Mouse (Mus musculus): ENCODE data around the gene Gm45234. TPM values are rescaled to one million over a fixed set of nuclear protein-coding genes. Genes with fewer than 3 reads are reported as not detected.

The Gm45234 gene
- polyA plus RNA-seq, 1 experiment from 2014 or later = not detected

GRCm38 (mm10) chr6:124734417-124734816 is 21.4 kb downstream of the Gm45234 start:
- Histone ChIP-seq H3K27me3 (no peaks in the 10 kb centered on the region), H3K4me1 (peaks cover 16% of the 10 kb centered on the region), H3K9me3 (no peaks in the 10 kb centered on the region), H3K4me2 (replicated peaks) (no peak overlapping the region), H3K36me3 (peaks cover 8% of the 10 kb centered on the region; the same call in 1 of the 2 replicates), H3K4me3 (no peak overlapping the region), H3K9ac (no peak overlapping the region), H3K27ac (no peak overlapping the region)
- 88% methylated on average over 3 of the region's 3 CpGs for WGBS
- ATAC-seq (ENCODE audit: low FRiP score, low read depth) = no peak

GRCm38 (mm10) chr6:124732476-124733370 is 23.1 kb downstream of the Gm45234 start:
- no peak for ATAC-seq (ENCODE audit: low FRiP score, low read depth)
- H3K4me3 ChIP-seq = no peak overlapping the region
- H3K4me2 ChIP-seq (replicated peaks) = no peak overlapping the region
- no peaks in the 10 kb centered on the region for H3K9me3 ChIP-seq
- H3K4me1 ChIP-seq = peaks cover 6% of the 10 kb centered on the region
- peak overlapping the region; percentile 5; the same call in 1 of the 2 replicates for H3K9ac ChIP-seq
- 55% methylated on average over 19 of the region's 19 CpGs for WGBS
- H3K27ac ChIP-seq = no peak overlapping the region
- no peaks in the 10 kb centered on the region for H3K36me3 ChIP-seq
- H3K27me3 ChIP-seq = no peaks in the 10 kb centered on the region

- Histone ChIP-seq H3K27me3 (no peaks in the 10 kb centered on the region), H3K4me2 (replicated peaks) (no peak overlapping the region), H3K9me3 (no peaks in the 10 kb centered on the region), H3K4me3 (no peak overlapping the region), H3K4me1 (peaks cover 6% of the 10 kb centered on the region), H3K27ac (no peak overlapping the region), H3K36me3 (no peaks in the 10 kb centered on the region), H3K9ac (no peak overlapping the region)
- 80% methylated on average over 7 of the region's 7 CpGs for WGBS
- no peak for ATAC-seq (ENCODE audit: low FRiP score, low read depth)
Observed at GRCm38 (mm10) chr6:124731038-124731437, 24.8 kb downstream of the Gm45234 start.

GRCm38 (mm10) chr6:124729850-124730705 is 25.7 kb downstream of the Gm45234 start:
- peaks cover 6% of the 10 kb centered on the region for H3K4me1 ChIP-seq
- H3K27ac ChIP-seq = no peak overlapping the region
- H3K4me2 ChIP-seq (replicated peaks) = no peak overlapping the region
- 81% methylated on average over 8 of the region's 8 CpGs for WGBS
- no peaks in the 10 kb centered on the region for H3K36me3 ChIP-seq
- no peaks in the 10 kb centered on the region for H3K9me3 ChIP-seq
- H3K27me3 ChIP-seq = no peaks in the 10 kb centered on the region
- H3K9ac ChIP-seq = no peak overlapping the region
- ATAC-seq (ENCODE audit: low FRiP score, low read depth) = no peak
- H3K4me3 ChIP-seq = no peak overlapping the region

DNA sequence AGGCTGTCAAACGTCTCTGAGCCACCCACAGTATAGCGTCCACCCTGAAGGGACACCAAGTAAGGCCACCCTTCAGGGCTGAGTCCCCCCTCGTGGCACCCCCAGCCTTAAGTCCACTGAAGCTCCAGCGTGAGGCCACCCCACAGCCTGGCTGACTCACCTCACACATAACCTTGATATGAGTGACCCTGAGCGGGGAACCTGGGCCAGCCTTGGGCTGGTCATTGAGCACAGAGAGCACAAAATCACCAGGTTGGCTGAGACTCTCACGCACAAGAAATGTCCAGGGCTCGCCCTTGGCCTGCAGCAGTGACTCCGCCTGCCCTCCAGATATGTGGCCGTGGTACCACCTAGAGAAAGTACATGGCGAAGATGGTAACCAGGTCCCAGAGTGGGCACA is 27.2 kb downstream of the Gm45234 start:
- Histone ChIP-seq H3K4me1 (peaks cover 6% of the 10 kb centered on the region), H3K36me3 (no peaks in the 10 kb centered on the region), H3K4me2 (replicated peaks) (no peak overlapping the region), H3K9me3 (no peaks in the 10 kb centered on the region), H3K27ac (no peak overlapping the region), H3K9ac (no peak overlapping the region), H3K27me3 (no peaks in the 10 kb centered on the region), H3K4me3 (no peak overlapping the region)
- 84% methylated on average over 10 of the region's 10 CpGs for WGBS
- no peak for ATAC-seq (ENCODE audit: low FRiP score, low read depth)

- H3K9me3 ChIP-seq = no peaks in the 10 kb centered on the region
- WGBS = 87% methylated on average over 10 of the region's 10 CpGs
- no peak overlapping the region for H3K4me2 ChIP-seq (replicated peaks)
Observed at GRCm38 (mm10) chr6:124724472-124724871, 31.3 kb downstream of the Gm45234 start.

GRCm38 (mm10) chr6:124723541-124723940 is 32.3 kb downstream of the Gm45234 start:
- ATAC-seq (ENCODE audit: low FRiP score, low read depth) = no peak
- no peak overlapping the region for H3K27ac ChIP-seq
- no peaks in the 10 kb centered on the region for H3K4me1 ChIP-seq
- no peaks in the 10 kb centered on the region for H3K36me3 ChIP-seq
- H3K4me2 ChIP-seq (replicated peaks) = no peak overlapping the region
- no peaks in the 10 kb centered on the region for H3K27me3 ChIP-seq
- no peak overlapping the region for H3K9ac ChIP-seq
- H3K9me3 ChIP-seq = no peaks in the 10 kb centered on the region
- 73% methylated on average over 8 of the region's 8 CpGs for WGBS
- H3K4me3 ChIP-seq = no peak overlapping the region

More at GRCm38 (mm10) chr6:124724472-124724871, 31.3 kb downstream of the Gm45234 start:
- H3K9ac ChIP-seq = no peak overlapping the region
- no peaks in the 10 kb centered on the region for H3K36me3 ChIP-seq
- ATAC-seq (ENCODE audit: low FRiP score, low read depth) = no peak
- no peaks in the 10 kb centered on the region for H3K27me3 ChIP-seq
- H3K4me1 ChIP-seq = no peaks in the 10 kb centered on the region
- no peak overlapping the region for H3K4me3 ChIP-seq
- no peak overlapping the region for H3K27ac ChIP-seq

GRCm38 (mm10) chr6:124722876-124723473 is 32.8 kb downstream of the Gm45234 start:
- H3K9me3 ChIP-seq = no peaks in the 10 kb centered on the region
- WGBS = 86% methylated on average over 6 of the region's 6 CpGs

GRCm38 (mm10) chr6:124720904-124721303 is 34.9 kb downstream of the Gm45234 start:
- Histone ChIP-seq H3K9me3 (no peaks in the 10 kb centered on the region), H3K36me3 (peaks cover 21% of the 10 kb centered on the region), H3K9ac (no peak overlapping the region), H3K4me1 (no peaks in the 10 kb centered on the region), H3K27ac (no peak overlapping the region), H3K4me2 (replicated peaks) (no peak overlapping the region), H3K4me3 (no peak overlapping the region), H3K27me3 (no peaks in the 10 kb centered on the region)
- ATAC-seq (ENCODE audit: low FRiP score, low read depth) = no peak
- 79% methylated on average over 11 of the region's 11 CpGs for WGBS

More at GRCm38 (mm10) chr6:124722876-124723473, 32.8 kb downstream of the Gm45234 start:
- H3K27ac ChIP-seq = no peak overlapping the region
- no peaks in the 10 kb centered on the region for H3K27me3 ChIP-seq
- H3K36me3 ChIP-seq = 0 out of 2 replicates have a peak, but pooled peaks cover under 1% of the 10 kb centered on the region
- no peak for ATAC-seq (ENCODE audit: low FRiP score, low read depth)
- H3K4me3 ChIP-seq = no peak overlapping the region
- H3K4me2 ChIP-seq (replicated peaks) = no peak overlapping the region
- H3K9ac ChIP-seq = no peak overlapping the region
- no peaks in the 10 kb centered on the region for H3K4me1 ChIP-seq

DNA sequence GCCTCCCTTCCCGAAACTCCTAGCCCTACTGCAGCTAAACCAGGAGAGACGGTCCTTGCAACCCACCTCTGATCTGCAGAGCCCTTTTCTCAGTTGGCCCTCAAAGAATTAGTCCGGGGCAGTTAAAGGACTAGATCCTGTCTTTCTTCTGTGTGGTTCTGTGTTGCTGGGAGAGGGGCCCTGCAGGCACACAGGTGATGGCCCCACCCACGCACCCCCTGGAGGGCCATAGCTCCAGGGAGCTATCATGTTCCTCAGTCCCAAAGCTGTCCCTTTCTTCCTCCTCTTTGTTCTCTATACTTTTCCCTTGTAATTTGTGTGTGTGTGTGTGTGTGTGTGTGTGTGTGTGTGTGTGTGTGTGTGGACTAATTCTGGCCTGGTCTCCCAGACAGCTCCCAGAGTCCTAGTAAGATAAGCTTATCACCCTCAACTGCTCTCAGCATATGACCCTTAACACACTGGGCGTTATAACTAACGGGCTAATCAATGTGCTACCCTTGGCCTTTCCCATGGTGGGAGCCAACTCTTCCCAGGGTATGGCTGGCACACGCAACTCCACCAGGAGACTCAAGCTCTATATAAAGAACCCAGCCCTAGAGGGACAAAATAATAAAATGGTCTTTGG is 36.4 kb downstream of the Gm45234 start:
- no peak overlapping the region for H3K27ac ChIP-seq
- H3K4me2 ChIP-seq (replicated peaks) = peak overlapping the region; percentile 36
- H3K27me3 ChIP-seq = no peaks in the 10 kb centered on the region
- no peaks in the 10 kb centered on the region for H3K4me1 ChIP-seq
- 61% methylated on average over 7 of the region's 7 CpGs for WGBS
- peak overlapping the region; percentile 28; the same call in 1 of the 2 replicates for H3K4me3 ChIP-seq
- no peaks in the 10 kb centered on the region for H3K9me3 ChIP-seq
- peak overlapping the region; percentile 61 for H3K9ac ChIP-seq
- H3K36me3 ChIP-seq = peaks cover 36% of the 10 kb centered on the region
- ATAC-seq (ENCODE audit: low FRiP score, low read depth) = no peak

DNA sequence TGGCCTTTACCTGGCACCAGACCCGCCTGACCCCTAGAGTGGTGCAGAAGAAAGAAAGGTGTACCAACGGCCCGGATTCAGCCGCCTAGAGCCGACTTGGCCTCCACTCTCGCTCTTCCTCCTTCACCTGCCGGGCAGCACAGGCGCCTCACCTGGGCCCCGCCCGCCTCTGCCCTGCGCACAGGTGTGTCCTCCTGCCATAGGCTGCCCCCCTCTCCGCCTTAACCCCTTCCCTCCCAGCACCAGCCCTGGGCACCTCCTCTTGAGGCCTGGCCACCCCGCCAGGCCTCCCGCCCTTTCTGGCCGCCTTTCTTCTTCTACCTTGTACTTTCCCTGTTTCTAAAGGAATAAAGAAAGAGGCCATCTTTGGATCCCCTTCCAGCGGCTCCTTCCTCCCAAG is 37.1 kb downstream of the Gm45234 start:
- no peak for ATAC-seq (ENCODE audit: low FRiP score, low read depth)
- Histone ChIP-seq H3K9me3 (no peaks in the 10 kb centered on the region), H3K27me3 (no peaks in the 10 kb centered on the region), H3K27ac (no peak overlapping the region), H3K4me1 (peaks cover 7% of the 10 kb centered on the region), H3K4me3 (peak overlapping the region; percentile 28), H3K9ac (peak overlapping the region; percentile 61), H3K4me2 (replicated peaks) (peak overlapping the region; percentile 44), H3K36me3 (peaks cover 43% of the 10 kb centered on the region)
- 60% methylated on average over 16 of the region's 16 CpGs for WGBS
